Mouse (Mus musculus) spleen, postnatal 14 days (tissue): ENCODE measurements at regions not wholly inside any gene's neighbourhood (a gene's known extent, or its start where the extent isn't known, plus 50 kb on each side); places are given as distances from the start of the nearest gene placed in this dataset.

Source experiments
- DNase-seq, 2 experiments: peaks; one replicate each; pipeline ENCODE4 v3.0.0; 2021 to 2022; ENCODE audit warnings: low spot score in 2 of 2

DNA sequence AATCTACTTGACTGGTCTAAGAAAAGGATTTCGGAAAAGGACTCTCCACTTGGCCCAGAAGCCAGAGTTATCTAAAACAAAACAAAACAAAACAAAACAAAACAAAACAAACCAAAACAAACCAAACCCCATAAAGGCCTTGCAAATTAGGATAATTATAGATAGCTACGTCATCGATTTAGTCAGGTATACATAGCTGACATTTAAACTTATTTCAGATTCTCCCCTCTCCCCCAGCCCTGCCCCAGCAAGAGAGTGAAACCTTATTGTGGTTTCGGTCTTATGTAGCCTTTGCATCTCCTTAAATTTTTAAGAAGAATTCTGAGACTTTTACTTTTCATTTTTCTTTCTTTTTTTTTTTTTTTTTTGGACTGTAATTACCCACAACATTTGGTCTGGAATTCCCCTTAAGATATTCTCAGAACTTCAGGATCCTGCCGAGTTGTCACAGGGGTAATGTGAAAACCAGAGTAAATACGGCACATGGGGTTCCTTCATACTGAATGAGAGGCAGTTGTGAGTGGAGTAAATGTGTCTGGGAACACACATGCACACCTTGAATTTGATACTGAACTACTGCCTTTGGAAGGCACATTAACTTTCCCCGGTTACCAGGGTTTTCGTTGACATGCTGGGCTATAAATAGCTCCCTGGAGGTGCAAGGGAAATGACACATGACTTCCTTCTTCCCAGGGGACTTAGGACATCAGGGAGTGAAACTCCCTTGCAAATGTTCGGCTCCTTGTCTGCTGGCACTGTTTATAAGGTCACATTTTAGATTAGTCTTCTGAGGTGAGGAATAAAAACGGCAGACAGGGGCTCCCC lies 94.8 kb upstream of the Rap1b start:
- no peak for DNase-seq

DNA sequence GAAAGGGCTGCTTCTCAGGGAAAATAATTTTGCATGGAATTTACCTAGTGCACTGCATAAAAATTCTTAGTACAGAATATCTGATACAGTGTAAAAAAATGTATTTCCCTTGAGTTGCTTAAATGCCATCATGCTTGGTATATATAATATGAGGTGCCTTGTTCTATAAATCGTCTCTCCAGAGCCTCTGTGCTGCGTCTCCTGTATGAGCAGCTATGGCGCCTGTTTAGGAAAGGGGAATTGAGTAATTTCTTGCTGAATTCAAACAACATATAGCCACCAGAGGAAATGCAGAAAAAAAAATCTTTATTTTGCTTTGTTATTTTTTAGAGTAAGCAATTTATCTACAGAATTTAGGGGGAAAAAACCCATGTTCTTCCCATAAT lies 95.4 kb upstream of the Rap1b start:
- DNase-seq = no peak

DNA sequence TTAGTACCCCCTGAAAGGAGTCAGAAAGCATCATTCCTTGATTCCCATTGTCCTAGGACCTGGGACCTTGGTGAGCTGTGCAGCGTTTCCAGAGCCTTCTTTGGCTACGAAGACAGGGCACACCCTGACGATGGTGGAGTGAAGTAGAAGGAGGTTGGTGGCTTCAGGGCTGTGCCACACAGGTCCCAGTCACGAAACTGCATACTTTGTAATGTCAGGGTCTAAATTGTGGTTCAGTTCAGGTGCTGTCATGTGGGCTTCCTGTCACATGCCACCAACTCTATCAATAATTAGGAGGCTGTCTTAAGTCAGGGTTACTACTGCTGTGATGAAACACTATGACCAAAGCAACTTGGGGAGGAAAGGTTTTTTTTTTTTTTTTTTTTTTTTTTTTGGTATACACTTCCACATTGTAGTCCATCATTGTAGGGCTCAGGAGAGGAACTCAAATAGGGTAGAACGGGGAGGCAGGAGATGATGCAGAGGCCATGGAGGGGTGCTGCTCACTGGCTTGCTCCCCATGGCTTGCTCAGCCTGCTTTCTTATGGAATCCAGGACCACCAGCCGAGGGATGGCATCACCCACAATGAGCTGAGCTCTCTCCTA lies 98.0 kb upstream of the Rap1b start:
- no peak for DNase-seq

DNA sequence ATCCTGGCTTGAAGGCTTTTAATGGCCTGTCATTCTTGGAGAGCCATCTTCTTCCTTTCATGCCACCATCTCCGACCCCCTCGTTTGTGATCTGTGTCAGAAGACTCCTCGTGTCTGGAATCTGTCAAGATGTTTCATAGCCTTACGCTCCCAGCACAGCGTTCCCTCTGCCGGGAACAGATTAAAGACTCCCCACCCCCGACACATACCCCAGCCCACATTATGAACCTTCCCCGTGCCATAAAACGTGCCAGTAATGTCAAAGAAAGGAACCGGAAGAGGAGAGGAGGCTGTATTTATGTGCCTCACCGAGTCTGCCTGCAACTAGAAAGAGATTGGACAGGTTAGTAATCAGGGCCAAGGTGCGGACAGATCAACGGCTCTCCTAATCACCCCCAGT lies 101.4 kb upstream of the Rap1b start:
- DNase-seq = no peak

DNA sequence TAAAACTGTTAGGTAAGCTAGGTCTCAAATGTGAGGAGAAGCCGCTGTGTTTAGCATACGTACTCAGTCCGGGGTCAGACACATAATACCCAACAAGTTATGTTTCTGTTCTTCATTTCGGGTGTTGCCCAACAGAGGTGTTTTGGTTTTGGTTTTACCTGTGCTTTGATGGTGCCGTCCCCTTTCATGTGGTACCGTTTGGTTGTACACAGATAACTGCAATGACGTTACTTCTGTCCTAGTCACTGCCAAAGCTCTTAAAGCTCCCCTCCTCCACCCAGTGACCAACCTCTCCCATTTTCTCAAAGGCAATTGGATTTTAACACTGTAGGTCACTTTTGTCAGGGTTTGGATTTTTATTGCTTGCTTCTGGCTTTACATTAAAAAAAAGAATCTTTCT lies 102.1 kb upstream of the Rap1b start:
- no peak for DNase-seq

DNA sequence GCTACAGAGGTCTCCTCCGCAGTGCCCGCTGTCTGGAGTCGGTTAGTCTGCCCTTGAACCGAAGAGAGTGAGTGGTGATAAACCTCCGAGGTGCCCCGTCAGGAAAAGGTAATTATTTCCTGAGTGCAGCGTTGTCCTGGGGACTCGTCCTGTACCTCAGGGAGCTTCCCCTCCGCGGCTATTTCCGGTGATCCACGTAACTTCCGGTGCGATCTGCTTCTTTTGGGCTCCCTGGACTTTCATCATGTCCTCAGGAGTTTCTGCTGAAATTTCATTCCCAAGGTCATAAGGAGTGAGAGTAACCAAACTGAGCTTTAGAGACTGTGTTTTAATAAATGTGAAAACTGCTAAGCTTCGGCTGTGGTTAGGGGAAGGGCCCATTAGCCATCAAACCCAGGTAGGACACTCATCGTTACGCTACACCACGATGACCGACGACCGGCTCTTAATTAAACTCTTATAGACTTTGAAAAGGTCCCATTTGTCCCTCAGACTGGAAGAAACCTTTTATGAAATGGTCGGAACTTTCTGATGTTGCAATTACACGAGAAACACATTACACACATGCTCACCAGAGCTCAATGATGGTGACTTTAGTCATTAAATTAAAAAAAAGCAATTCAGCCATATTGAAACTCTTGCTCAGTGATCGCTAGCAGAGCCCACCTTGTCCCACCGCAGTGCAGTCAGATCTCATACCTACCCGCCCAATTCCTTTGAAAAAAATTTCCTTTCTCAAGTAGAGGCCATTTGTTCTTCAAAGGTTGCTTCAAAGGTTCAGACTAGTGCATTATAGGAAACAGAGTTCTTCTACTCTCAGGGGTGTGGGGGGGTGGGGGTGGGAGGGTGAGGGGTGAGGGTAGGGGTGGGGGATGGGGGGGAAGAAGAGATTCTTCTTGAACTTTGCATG lies 106.5 kb upstream of the Rap1b start:
- peak in 1 of 2 experiments; percentile 21 for DNase-seq

DNA sequence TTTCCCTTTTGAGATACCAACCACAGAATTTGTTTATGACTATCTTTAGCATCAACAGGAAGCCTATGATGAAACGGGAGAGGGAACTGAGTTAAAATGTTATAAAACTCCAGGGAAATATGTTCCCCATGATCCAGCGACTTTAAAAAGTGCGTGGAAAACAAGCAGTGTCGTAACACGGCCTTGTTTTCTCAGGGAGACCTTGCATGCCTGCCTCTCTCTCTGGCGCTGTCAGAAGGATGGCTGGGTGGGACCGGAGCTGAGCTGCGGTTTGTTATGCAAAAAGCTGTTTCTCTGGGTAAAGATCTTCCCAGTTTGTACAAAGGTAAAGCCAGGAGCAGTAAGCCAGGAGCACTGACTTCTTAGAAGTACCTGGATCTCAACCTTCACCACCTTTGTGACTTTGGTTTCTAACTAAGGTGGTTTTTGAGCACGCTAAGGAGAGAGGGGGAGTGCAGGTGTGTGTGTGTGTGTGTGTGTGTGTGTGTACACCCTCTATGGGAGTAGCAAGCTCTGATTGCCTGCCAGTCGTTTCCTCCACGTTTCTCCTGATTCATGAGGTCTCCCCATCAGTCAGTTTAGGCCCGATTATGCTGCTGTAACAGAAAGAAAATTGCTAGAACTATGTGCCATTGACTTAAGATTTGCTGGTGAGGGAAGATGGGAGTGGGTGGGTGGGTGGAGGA lies 107.3 kb upstream of the Rap1b start:
- peak in 1 of 2 experiments; percentile 30 for DNase-seq

DNA sequence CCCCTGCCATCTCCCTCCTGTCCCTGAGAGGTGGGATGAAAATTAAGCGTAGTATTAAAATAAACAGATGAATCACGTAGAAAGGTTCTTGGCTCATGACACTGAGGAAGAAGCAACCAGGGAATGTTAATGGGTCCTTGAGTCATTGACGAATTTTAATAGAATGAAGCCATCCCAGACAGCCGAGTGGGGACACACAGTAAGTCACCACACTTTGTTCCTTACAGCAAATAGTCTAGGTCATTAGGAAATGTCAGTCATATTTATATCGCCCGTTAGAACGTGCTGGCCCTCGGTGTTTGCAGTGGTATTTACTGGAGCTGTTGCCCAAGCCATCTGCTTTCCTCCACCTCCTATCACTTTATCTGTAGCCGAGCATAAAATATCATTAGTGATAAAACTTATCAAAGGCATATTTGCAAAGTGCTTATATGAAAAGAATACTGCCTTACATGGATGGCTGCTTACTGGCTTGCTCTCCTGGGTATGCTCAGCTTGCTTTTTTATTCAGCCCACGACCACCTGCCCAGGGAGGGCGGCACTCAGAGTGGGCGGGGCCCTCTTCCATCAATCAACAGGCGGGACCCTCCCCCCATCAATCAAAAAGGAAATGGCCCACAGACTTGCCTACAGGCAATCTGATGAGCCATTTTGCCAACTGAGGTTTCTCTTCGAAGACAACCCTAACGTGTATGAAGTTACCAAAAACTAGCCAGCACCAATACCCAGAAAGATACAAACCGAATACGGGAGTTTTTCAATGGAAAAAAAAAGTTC lies 110.5 kb upstream of the Rap1b start:
- DNase-seq = no peak

DNA sequence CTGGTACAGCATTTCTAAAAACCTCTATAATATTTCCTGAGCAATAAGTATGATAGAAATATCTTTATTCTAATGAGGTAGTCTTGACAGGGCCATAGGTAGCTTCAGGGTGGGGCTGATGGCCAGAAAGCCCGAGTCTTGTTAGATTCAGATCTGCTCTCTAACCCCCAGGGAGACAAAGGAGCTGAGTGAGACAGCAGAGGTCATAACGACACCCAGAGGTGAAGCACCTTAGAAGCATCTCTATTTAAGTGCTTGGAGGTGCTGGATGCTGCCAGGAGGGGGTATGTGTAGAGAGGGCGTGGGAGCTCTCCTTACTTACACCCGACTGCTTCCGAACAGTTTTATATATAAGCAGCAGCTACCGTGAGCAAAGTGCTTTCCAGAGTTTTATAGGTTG lies 128.9 kb upstream of the Rap1b start:
- DNase-seq = no peak

DNA sequence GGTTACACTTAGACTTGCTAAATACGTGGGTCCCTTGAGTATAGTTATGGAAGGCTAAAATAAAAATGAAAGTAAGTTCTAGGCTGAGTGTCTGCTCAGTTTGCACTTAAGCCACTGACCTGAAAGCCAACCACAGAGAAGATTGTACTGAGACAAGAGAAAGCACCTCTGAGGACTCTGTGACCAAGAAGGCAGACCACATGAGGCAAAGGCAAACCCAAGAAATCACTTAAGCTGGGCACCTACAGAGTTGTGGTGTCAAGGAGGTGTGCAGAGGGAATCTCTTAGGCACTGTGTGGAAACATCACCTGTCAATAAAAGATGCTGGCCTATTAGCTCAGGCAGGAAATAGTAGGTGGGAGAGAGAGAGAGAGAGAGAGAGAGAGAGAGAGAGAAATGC lies 129.6 kb upstream of the Rap1b start:
- DNase-seq = no peak

DNA sequence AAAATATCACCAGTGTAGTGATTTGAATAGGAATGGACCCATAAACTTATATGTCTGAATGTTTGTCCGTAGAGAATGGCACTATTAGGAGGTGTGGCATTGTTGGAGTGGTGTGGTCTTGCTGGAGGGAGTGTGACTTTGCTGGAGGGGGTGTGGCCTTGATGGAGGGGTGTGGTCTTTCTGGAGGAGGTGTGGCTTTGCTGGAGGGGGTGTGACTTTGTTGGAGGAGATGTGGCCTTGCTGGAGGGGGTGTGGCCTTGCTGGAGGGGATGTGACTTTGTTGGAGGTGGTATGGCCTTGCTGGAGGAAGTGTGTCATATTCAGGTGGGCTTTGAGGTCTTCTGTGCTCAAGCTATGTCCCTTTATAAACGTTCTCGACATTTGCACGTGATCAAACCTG lies 133.3 kb upstream of the Rap1b start:
- no peak for DNase-seq

DNA sequence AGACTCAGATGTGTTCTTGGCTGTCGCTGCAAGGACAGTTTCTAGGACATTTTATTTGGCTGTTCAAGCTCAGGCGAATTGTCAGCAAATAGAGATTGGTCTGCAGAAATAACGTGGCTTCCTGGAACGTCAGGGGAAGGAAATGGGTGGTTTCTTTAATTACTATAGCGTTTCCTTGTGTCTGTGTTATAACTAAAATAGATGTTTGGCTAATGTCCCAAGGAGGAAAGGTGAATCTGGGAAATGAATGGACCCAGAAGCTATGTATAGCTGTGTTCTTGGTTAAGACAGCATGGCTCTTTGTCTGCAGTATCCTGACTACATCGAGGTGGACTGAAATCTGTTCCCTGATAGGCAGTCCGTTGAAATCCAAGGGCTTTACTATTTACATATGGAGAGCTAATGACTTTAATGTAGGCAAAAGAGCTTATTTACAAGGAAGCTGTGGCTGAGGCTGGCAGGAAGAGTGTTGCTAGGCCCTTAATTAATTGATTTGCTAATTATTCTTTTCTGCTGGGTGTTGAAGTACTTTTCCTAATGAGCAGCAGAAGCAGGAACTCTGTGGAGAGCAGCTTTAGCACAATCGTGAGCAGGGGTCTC lies 136.9 kb upstream of the Rap1b start:
- no peak for DNase-seq

DNA sequence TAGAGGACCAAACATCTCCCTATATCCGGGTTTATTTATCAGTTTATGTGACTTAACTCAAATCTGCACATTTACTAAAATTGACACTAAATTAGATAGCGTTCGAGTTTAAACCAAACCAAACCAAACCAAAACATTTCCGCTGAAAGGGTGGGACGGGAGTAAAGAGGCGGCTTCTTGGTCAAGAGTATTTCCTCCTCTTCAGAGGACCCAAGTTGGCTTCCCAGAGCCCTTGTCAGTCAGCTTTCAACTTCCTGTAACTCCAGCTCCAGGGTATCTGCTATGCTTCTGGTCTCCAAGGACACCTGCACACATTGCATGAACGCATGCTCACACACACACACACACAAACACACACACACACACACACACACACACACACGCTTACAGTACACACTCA lies 137.4 kb upstream of the Rap1b start:
- no peak for DNase-seq

DNA sequence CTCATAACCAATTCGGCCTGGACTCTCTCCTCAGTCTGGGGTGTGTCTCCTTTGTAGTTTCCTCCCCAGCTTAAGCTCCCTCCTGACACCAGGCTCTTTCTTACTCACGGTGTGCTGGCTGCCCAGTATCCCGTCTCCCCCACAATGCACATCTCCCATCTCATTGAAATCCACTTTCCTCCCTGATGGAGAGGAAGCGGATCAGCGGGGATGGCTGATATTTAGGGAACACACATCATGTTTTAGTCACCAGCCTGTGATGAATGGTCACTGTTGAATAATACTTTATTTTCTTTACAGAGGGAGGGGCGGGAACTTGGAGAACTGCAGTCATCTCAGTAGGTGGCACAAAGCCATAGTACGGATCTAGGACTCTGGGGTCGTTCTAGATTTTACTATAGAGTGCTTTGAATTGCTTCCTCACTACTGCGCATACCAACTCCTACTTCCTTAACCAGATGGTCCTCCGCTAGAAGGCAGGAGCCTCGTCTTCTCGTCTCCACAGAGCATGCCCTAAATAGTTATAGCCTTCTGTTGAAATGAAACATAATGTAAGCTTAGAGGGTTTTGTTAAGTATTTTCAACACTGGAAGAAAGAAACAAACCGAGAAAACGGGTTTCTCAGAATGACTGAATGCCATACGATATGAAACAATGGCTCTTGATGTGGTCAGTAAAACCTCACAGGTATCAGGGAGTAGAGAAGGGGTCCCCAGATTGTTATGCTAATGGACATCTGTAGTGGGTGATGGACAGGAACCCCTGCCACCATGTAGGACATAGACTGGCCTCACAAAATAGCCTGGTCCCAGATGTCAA lies 139.2 kb upstream of the Rap1b start:
- no peak for DNase-seq

DNA sequence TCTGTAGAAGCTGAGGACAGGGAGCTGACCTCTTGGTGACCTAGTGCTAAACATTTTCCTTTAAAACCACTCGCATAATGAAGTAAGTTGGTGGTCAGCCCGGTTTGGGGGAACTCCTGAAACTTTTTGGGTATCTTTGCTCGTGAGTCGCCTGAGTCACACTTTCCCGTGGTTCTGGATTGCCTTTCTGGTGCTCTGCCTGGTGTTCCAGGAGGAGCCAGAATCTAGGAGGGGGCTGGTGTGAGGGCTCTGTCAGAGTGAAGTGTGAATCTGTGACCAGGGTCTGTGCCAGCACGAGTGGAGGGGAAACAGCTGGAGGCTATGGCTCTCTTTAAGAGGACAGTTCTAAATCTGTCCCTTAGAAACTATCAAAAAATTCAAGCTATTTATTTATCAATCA lies 141.8 kb upstream of the Rap1b start:
- DNase-seq = no peak

DNA sequence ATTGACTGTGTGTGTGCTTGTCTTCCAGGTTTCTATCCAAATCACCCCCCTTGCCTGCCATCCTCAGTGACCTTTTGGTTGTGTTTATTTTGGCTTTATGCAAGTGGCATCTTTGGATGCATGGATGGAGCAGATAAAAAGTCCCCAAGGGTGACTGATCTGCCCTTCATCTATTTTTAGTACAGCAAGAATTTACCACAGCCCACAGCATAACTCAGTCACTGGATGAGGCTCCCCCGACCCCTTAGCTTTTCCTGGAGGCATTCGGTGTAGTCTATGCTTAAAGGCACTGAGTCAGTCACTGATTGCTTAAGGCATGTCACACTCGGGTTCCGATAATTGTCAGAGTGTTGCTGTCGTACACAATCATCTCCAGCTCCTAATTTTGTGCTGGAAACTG lies 142.2 kb upstream of the Rap1b start:
- DNase-seq = no peak

DNA sequence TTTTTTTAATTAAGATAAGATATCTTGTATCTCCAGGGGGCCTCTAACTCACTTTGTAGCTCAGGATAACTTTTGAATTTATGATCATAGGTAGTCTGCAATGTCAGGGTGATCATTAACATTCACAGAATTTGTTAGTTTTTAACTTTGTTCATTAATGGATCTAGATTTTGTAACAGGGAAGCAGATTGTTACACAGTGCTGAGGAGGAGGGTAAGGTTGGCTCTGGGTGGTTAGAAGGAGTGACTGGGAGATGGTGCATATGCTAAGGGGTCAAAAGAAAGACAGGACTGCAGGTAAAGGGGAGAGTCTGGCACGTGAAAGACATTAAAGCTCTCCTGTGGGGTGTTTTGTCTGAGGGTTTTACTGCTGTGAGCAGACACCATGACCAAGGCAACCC lies 145.3 kb upstream of the Rap1b start:
- no peak for DNase-seq

DNA sequence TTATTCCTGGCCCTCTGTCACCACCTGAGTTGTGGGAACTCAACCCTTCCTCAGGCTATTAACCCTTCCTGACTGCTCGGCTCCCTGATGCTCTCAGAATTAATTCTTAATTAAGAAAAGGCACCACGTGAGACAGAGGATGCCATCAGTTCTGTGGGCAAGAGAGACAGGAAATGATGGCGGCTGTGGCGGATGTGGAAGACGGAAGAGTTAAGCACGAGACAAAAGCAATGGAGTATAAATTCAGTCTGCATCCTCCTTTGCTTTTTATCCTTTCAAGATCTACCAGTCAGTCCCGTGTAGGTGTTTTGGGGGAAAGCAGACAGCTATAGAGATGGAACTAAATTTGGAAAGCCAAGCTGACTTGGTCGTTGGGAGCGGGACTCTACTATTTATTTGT lies 146.5 kb upstream of the Rap1b start:
- DNase-seq = no peak

DNA sequence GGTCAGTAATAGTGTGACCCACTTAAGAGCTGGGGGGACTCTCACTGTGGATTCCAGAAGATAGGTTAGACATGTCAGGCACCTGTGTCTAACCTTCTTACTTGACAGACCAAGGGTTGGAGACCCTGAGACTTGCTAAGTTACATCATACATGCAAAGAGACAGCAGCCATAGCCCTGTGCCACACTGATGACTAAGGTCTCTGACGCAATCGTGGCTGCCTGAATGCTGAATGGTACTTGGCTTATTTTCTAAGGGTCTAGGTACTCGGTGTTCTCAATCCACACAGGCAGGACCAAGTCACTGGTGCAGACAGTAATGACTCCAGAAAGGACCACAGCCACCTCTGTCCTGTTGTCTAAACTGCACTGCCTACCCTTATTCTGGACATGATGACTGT lies 147.8 kb upstream of the Mdm1 start:
- DNase-seq = no peak

DNA sequence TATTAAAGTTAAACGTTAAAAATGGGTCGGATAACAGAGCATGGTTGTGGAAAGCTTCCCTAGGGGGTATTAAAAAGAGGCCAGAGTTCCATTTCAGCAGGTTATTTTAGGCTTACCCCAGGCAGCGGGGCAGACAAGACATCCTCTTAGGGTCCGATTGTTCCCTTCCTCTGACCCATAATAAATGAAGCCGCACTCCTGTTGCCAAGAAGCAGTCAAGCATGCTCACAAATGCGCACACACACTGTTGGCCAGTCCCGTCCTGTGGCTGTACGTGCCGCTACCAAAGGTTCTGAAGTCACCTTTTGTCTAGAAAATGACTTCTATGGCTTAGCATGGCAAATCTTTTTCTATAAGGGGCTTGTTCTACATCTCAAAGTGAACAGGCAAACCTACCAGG lies 146.8 kb upstream of the Mdm1 start:
- no peak for DNase-seq
